Mouse (Mus musculus) midbrain, postnatal 0 days (tissue): ENCODE measurements around the gene Arhgef6. TPM values are rescaled to one million over a fixed set of nuclear protein-coding genes. Genes with fewer than 3 reads are reported as not detected.
A peak's percentile ranks its signal among the peaks of the same experiment; 100 is the strongest.

Experiments used
- ATAC-seq: fragments of 200-750 bp; cut with Nextera tagmentation; 2 replicates; pipeline ENCODE4 v1.8.0; 2017; ENCODE audit warnings: moderate number of reproducible peaks, mild to moderate bottlenecking, moderate TSS enrichment, moderate library complexity; ENCODE audit not compliant: low FRiP score
- DNase-seq: peaks from one replicate; pipeline ENCODE4 v3.0.0-alpha.2; 2015; ENCODE audit warnings: low spot score
- H3K27ac ChIP-seq: fragments of 300-500 bp; sonication (generic); 2 replicates; pipeline ENCODE4 v1.5.1; 2014; ENCODE audit warnings: low read depth, mild to moderate bottlenecking, low read length, mixed read lengths
- H3K27me3 ChIP-seq: fragments of 300-500 bp; sonication (generic); 2 replicates; pipeline ENCODE4 v1.6.1; 2014; ENCODE audit warnings: low read length, control low read depth, mixed read lengths; ENCODE audit not compliant: insufficient read depth
- H3K36me3 ChIP-seq: fragments of 300-500 bp; sonication (generic); 2 replicates; pipeline ENCODE4 v1.6.1; 2014; ENCODE audit warnings: low read length, control low read depth, mixed read lengths; ENCODE audit not compliant: insufficient read depth
- H3K4me1 ChIP-seq: fragments of 300-500 bp; sonication (generic); 2 replicates; pipeline ENCODE4 v1.6.1; 2014; ENCODE audit warnings: mild to moderate bottlenecking, control low read depth, antibody characterized with exemption, low read length, mixed read lengths; ENCODE audit not compliant: insufficient read depth
- H3K4me2 ChIP-seq: fragments of 300-500 bp; sonication (generic); 2 replicates; pipeline ENCODE4 v1.6.1; 2014; ENCODE audit warnings: low read depth, mild to moderate bottlenecking, low read length, mixed read lengths; ENCODE audit not compliant: poor library complexity, severe bottlenecking
- H3K4me3 ChIP-seq: fragments of 300-500 bp; sonication (generic); 2 replicates; pipeline ENCODE4 v1.5.1; 2014; ENCODE audit warnings: low read depth, mild to moderate bottlenecking, low read length, moderate library complexity
- H3K9ac ChIP-seq: fragments of 300-500 bp; sonication (generic); replicated peaks from 2 replicates; pipeline ENCODE4 v1.6.1; 2014; ENCODE audit warnings: mild to moderate bottlenecking, low read length, moderate library complexity, mixed read lengths; ENCODE audit not compliant: poor library complexity, severe bottlenecking
- H3K9me3 ChIP-seq: fragments of 300-500 bp; sonication (generic); 2 replicates; pipeline ENCODE4 v1.6.1; 2016; ENCODE audit warnings: low read length, control low read depth
- CTCF ChIP-seq: IDR thresholded peaks from 2 replicates; pipeline ENCODE4 v1.5.1; 2016; ENCODE audit warnings: antibody characterized with exemption, mild to moderate bottlenecking
- WGBS: fragments of 180-500 bp; shearing (Covaris S2); extraction: QIAGEN DNeasy Blood & Tissue Kit; methylation state at CpG from one replicate; pipeline ENCODE4 v1.1.7; 2014; 5-methylcytosine and 5-hydroxymethylcytosine counted together
- polyA plus RNA-seq: library from polyadenylated mRNA; unstranded; fragments of >200 nt; fragmentation: Nextera tagmentation; extraction: Ambion mirVana; gene quantifications from 2 replicates; pipeline ENCODE4 v1.2.1, GENCODE M21; 2015
- total RNA-seq: library from RNA; depleted of rRNA; stranded (reverse); fragments of >200 nt; gene quantifications from 2 replicates; pipeline ENCODE4 v1.2.3, GENCODE M21; 2014

Gene Arhgef6
- total and polyA plus RNA-seq, 2 experiments from 2014 or later = 5.0 to 8.9 TPM

DNA sequence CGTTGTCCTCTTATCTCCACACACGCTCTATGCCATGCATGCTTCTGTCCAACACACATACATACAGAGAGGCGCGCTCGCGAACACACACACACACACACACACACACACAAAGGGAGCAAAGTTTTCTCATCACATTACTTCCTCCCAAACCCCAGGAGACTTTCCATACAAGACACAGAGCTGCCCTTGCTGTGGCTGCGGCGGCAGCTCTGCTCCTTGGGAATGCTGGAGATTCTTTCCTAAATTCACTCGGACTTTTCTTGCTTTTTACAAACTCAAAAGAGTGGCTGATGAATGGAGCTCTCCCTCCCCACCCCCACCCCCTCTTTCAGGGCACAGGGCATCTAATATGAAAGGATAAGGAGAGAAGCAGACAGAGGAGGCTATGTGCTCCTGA is 52.2 kb downstream of the Arhgef6 start:
- DNase-seq (no peak), ATAC-seq (no peak)
- Histone ChIP-seq H3K36me3 (no peaks in the 10 kb centered on the region), H3K4me2 (no peak overlapping the region), H3K4me3 (no peak overlapping the region), H3K27me3 (no peaks in the 10 kb centered on the region), H3K9ac (no peak overlapping the region), H3K27ac (no peak overlapping the region), H3K4me1 (no peaks in the 10 kb centered on the region), H3K9me3 (no peaks in the 10 kb centered on the region)
- WGBS = 49% methylated on average over 9 of the region's 9 CpGs
- TF ChIP-seq CTCF = no peak

GRCm38 (mm10) chrX:57282184-57282583 is 56.3 kb downstream of the Arhgef6 start:
- Histone ChIP-seq H3K4me2 (no peak overlapping the region), H3K27ac (no peak overlapping the region), H3K9ac (no peak overlapping the region), H3K27me3 (no peaks in the 10 kb centered on the region), H3K4me1 (no peaks in the 10 kb centered on the region), H3K4me3 (no peak overlapping the region), H3K9me3 (no peaks in the 10 kb centered on the region), H3K36me3 (no peaks in the 10 kb centered on the region)
- TF ChIP-seq CTCF = no peak
- WGBS = 95% methylated on average over 3 of the region's 3 CpGs
- DNase-seq (no peak), ATAC-seq (no peak)

DNA sequence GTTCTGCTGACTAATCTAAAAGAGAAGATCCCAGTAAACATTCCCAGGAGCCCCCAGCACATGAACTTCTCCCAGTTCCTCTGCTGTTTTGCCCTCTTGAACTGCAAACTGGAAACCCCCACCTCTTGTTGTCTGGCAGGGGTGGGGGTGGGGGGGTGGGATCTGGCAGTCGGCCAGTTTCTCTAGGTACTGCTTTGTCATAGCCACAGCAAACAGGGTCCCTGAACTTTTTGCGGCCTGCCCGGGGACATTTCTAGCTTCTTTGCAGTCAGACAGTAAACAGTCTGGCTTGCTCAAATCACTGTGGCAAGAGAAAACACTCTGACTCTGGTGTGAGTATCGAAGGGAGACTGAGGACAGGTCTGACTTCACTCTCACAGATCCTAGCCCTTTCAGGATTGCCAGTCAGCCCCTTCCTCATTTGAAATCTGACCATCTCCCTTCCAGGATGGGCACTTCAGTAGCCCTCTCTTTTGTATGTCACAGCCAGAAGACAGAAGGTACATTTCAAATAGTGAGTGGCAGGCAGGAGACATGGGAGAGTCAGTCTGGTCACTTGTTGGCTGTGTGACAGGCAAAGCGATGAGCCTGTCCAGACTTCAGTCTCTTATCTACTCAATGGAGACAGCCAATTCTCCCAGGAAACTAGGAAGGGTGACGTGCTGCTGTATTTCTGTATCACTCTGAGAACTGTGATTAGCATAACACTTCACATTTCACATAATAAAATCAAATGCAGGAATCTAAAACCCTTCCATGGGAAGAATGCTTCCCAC is 60.8 kb downstream of the Arhgef6 start:
- H3K27me3 ChIP-seq = no peaks in the 10 kb centered on the region
- no peaks in the 10 kb centered on the region for H3K9me3 ChIP-seq
- no peak overlapping the region for H3K9ac ChIP-seq
- H3K36me3 ChIP-seq = no peaks in the 10 kb centered on the region
- no peak for DNase-seq
- H3K27ac ChIP-seq = no peak overlapping the region
- TF ChIP-seq CTCF = no peak
- H3K4me3 ChIP-seq = no peak overlapping the region
- no peaks in the 10 kb centered on the region for H3K4me1 ChIP-seq
- H3K4me2 ChIP-seq = no peak overlapping the region
- 46% methylated on average over 6 of the region's 6 CpGs for WGBS
- ATAC-seq = no peak

DNA sequence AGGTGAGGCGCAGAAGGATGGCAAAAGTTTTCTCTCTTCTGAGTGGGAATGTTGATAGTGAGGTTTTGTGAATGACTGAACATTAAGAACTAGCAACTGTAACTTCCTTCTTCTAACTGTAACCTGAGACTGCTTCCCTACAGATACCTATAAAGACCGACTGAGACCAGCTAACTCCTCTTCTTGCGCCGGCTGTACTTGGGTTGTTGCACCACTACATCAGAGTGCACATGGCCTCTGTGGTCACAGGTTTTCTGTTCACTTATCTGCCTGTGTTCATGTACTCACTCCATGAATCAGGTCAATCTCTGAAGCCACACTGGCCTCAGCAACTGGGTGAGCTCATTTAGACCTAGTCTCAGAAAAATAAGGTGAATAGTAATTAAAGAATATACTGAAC is 75.0 kb downstream of the Arhgef6 start:
- H3K27me3 ChIP-seq = no peaks in the 10 kb centered on the region
- H3K36me3 ChIP-seq = no peaks in the 10 kb centered on the region
- no peak for TF ChIP-seq CTCF
- no peaks in the 10 kb centered on the region for H3K9me3 ChIP-seq
- H3K27ac ChIP-seq = no peak overlapping the region
- H3K4me1 ChIP-seq = no peaks in the 10 kb centered on the region
- H3K4me3 ChIP-seq = no peak overlapping the region
- DNase-seq (no peak), ATAC-seq (no peak)
- 84% methylated on average over 4 of the region's 4 CpGs for WGBS
- H3K4me2 ChIP-seq = no peak overlapping the region
- H3K9ac ChIP-seq = no peak overlapping the region

- Histone ChIP-seq H3K4me1 (no peaks in the 10 kb centered on the region), H3K4me3 (no peak overlapping the region), H3K4me2 (no peak overlapping the region), H3K36me3 (no peaks in the 10 kb centered on the region), H3K9me3 (no peaks in the 10 kb centered on the region), H3K27me3 (no peaks in the 10 kb centered on the region), H3K9ac (no peak overlapping the region), H3K27ac (no peak overlapping the region)
- peak; percentile 75 for TF ChIP-seq CTCF
- DNase-seq = peak; percentile 29
- WGBS = 55% methylated on average over 2 of the region's 2 CpGs
- no peak for ATAC-seq
These were observed 77.8 kb downstream of the Arhgef6 start for GRCm38 (mm10) chrX:57260744-57261143.

GRCm38 (mm10) chrX:57253329-57254055 is 85.0 kb downstream of the Arhgef6 start:
- H3K4me3 ChIP-seq = no peak overlapping the region
- DNase-seq (no peak), ATAC-seq (no peak)
- H3K4me2 ChIP-seq = no peak overlapping the region
- no peaks in the 10 kb centered on the region for H3K9me3 ChIP-seq
- TF ChIP-seq CTCF = no peak
- H3K27ac ChIP-seq = no peak overlapping the region
- H3K4me1 ChIP-seq = no peaks in the 10 kb centered on the region
- no peaks in the 10 kb centered on the region for H3K27me3 ChIP-seq
- 68% methylated on average over 7 of the region's 7 CpGs for WGBS
- no peaks in the 10 kb centered on the region for H3K36me3 ChIP-seq
- no peak overlapping the region for H3K9ac ChIP-seq
